Mouse (Mus musculus): ENCODE data around the gene Cfc1.
"Not testable (repeated sequence)": the region's sequence is repeated elsewhere in the genome, so short reads cannot be mapped to it uniquely, and the experiment has no call there.

The Cfc1 gene

GRCm38 (mm10) chr1:34535043-34535698 is at the start of gene Cfc1:
Gene Cfc1 (plus strand): TSS chr1:34535648.
- not testable (repeated sequence) for DNase-seq (ENCODE audit: low spot score in 2 of 2)

DNA sequence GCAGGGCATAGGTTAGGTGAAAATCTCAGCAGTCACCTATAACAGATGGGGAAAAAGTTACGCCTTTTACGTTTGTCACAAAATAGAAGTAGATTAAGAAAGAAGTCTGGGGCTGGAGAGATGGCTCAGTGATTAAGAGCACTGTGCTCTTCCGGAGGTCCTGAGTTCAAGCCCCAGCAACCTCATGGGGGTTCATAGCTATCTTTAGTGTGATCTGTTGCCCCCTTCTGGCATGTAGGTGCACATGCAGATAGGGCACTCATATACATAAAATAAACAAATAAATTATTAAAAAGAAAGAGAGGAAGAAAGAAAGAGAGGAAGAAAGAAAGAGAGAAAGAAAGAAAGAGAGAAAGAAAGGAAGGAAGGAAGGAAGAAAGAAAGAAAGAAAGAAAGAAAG is 48.1 kb upstream of the Cfc1 start:
- no peak for DNase-seq (ENCODE audit: low spot score in 2 of 2)

GRCm38 (mm10) chr1:34489852-34490541 is 45.5 kb upstream of the Cfc1 start:
- no peak for DNase-seq (ENCODE audit: low spot score in 2 of 2)

GRCm38 (mm10) chr1:34491480-34491879 is 44.0 kb upstream of the Cfc1 start:
- no peak for DNase-seq (ENCODE audit: low spot score in 2 of 2)

GRCm38 (mm10) chr1:34502991-34503390 is 32.5 kb upstream of the Cfc1 start:
- no peak for DNase-seq (ENCODE audit: low spot score in 2 of 2)

DNA sequence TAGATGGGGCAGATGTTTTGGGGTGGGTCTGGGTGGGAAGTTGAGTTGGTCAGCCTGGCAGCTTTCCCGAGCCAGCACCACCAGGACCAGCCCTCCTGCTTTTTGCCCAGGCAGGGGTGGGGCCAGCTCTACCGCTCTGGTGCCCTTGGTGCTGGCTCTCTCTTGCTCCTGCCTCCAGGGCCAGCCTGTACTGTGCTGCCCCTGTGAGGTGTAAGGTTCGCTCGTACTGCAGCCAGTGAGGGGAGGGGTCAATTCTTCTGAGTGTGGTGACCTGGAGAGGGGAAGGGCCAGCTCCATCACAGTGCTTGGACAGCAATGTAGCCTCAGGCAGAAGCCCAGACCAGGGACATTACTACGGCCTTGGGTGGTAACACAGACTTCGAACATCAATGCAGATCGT is 30.1 kb upstream of the Cfc1 start:
- DNase-seq (ENCODE audit: low spot score in 2 of 2), result no peak

- no peak for DNase-seq (ENCODE audit: low spot score in 2 of 2)
Observed at GRCm38 (mm10) chr1:34505970-34506551, 29.4 kb upstream of the Cfc1 start.

- no peak for DNase-seq (ENCODE audit: low spot score in 2 of 2)
Observed at GRCm38 (mm10) chr1:34507986-34508385, 27.5 kb upstream of the Cfc1 start.

DNA sequence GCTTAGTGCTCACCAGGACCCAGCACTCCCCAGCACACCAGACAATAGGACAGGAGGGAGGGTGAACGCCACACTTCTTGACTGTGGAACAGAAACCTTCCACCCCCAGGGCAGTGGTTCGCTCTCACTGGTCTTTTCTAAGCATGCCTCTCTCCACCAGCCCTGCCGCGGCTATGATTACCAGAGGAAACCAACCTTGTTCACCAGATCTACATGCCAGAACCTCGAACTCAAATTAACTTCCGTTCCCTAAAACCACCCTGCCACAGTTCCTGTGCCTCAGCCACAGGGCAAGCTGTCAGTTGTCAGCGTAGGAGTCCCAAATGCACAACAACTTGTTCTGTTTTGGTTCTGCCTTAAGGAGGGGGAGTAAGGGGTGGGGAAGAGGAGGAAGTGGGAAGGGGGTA is 24.9 kb upstream of the Cfc1 start:
- no peak for DNase-seq (ENCODE audit: low spot score in 2 of 2)

GRCm38 (mm10) chr1:34511027-34511426 is 24.4 kb upstream of the Cfc1 start:
- peak; percentile 16 to 30 for DNase-seq (ENCODE audit: low spot score in 2 of 2)

DNA sequence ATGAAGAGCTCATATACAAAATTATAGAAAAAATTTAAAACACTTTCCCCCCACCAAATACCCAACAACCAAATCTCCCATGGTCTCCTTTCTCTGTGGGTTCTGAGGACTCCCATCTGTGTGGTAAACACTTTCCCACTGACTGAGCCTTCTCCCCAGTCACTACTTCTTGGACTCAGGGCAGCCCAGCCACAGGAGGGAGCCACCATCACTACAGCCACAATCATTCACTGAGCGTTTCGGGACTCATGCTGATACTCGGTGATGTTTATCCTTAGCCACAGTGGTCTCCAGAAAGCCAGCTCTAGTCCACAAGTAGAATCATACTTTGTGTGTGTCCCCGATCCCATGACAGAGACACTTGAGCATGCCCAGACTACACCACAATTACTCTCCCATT is 22.4 kb upstream of the Cfc1 start:
- no peak for DNase-seq (ENCODE audit: low spot score in 2 of 2)

GRCm38 (mm10) chr1:34516595-34516994 is 18.9 kb upstream of the Cfc1 start:
- DNase-seq (ENCODE audit: low spot score in 2 of 2), result no peak

GRCm38 (mm10) chr1:34517297-34517696 is 18.2 kb upstream of the Cfc1 start:
- not testable (repeated sequence) for DNase-seq (ENCODE audit: low spot score in 2 of 2)

GRCm38 (mm10) chr1:34517797-34518196 is 17.7 kb upstream of the Cfc1 start:
- DNase-seq (ENCODE audit: low spot score in 2 of 2), result not testable (repeated sequence)

GRCm38 (mm10) chr1:34518259-34518658 is 17.2 kb upstream of the Cfc1 start:
- no peak for DNase-seq (ENCODE audit: low spot score in 2 of 2)

DNA sequence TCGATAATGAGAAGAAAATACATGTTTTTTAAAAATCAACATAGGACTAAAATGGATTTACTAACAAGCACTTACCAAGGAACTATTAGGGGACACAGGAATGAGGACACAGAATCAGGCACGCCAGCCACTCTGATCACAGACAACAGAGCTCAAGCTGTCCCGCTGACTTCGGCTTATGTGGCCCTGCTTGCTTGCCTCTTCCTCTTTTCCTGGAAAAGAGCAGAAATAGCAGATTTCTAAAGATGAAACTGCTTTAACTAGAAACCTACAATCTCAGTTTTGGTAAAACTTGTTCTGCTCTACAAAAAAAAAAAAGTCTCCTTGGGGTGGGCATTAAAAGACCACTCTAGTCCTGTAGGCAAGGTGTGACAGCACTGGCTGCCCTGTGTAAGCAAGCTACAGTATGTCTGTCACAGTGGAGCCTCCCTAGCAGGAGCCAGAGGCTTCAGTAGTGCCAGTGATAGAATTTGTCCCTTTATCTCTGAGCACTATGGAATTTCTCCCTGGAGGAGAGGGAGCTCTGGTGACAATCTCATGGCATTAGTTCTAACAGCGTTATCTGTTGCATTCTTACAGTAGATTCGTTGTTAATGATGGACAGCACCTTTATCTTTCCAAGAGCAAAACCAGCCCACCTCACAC is 13.1 kb upstream of the Cfc1 start:
- no peak for DNase-seq (ENCODE audit: low spot score in 2 of 2)

DNA sequence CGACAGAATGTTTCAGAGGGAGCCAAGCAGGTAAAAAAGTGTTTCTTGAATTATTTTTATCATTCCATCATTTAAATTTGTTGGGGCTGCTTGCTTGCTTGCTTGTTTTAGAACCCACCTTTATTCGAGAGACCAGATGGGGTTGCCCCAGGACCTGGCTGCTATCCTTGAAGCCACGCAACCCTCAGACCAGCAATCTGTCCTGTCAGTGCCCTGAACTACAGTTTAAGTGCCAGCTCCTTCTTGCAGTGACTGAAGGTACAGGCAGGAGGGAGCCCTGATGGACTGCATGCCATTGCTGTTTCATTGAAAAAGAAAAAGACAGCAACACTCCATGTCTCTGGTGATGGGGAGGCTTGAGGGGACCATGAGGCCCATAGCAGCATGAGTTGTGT is 12.6 kb upstream of the Cfc1 start:
- no peak for DNase-seq (ENCODE audit: low spot score in 2 of 2)

- no peak for DNase-seq (ENCODE audit: low spot score in 2 of 2)
Observed at GRCm38 (mm10) chr1:34523647-34524046, 11.8 kb upstream of the Cfc1 start.

- DNase-seq (ENCODE audit: low spot score in 2 of 2), result not testable (repeated sequence)
Observed at GRCm38 (mm10) chr1:34534574-34534973, 874 bp upstream of the Cfc1 start.

GRCm38 (mm10) chr1:34536291-34536766 is 881 bp downstream of the Cfc1 start:
- DNase-seq (ENCODE audit: low spot score in 2 of 2), result no peak

DNA sequence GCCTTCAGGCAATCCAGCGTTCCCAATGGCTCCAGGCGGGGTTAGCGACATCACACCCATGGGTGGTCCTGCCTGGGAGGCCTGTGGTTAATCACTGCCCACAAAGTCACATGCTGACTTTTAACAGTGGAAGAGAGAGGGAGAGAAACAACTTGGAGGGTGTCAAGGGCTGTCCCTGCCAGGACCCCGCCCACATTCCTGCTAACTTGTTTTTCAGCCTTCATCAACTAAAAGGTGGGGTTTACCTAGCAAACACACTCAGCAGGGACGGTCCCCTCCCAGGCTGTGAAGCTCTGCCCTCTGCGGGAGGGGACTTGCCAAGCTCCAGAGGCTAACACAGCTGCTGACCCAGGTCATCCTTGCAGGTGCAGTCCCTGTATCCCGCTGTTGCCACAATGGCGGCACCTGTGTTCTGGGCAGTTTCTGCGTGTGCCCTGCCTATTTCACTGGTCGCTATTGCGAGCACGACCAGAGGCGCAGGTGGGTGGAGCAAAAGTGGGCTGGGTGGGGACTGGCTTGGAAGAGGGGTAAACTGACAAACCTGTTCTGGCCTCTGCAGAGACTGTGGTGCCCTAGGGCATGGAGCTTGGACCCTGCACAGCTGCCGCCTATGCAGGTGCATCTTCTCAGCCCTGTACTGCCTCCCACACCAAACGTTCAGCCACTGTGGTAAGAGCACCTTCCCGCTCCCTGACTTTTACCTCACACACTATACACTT is 1.5 kb downstream of the Cfc1 start:
- DNase-seq (ENCODE audit: low spot score in 2 of 2), result no peak

DNA sequence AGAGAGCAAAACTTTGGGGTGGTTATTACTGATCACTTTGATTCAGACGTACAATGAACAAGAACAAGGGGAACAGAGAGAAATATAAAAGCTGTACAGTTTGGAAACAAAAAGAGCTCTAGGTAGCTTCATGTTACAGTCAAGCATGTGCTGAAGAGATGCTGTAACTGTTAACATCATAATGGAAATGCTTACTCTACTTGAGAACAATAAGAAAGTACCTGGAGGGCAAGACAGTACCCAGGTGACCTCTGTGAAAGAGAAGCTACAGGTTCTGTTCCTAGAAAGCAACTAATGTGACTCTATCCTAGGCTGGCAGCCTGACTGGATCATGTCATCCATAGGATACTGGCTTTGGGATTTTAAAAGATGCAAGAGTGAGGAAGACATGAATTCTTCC is 11.6 kb downstream of the Cfc1 start:
- DNase-seq (ENCODE audit: low spot score in 2 of 2), result no peak
